Mouse (Mus musculus): Measurements from ENCODE around the gene Slc25a19. TPM values are rescaled to one million over a fixed set of nuclear protein-coding genes. Genes with fewer than 3 reads are reported as not detected.

The Slc25a19 gene
- polyA plus RNA-seq (2012; rRNA removed), result 144 and 172 TPM in 2 replicates

GRCm38 (mm10) chr11:115627705-115628464 is at the start of gene Slc25a19:
TSS of gene Slc25a19 (minus strand) at chr11:115628295.
- peak within 1 kb of the TSS; percentile 77 for H3K4me3 ChIP-seq (ENCODE audit: insufficient read depth, low read depth, low read length)
- H3K27ac ChIP-seq (ENCODE audit: insufficient read depth, low read depth, low read length), result peak within 1 kb of the TSS; percentile 57
- WGBS, result under 1% methylated on average over 47 of the region's 47 CpGs
- H3K27me3 ChIP-seq (replicated peaks; ENCODE audit: control insufficient read depth, insufficient read depth, low read length), result no peaks in the 10 kb centered on the region
- H3K4me1 ChIP-seq (ENCODE audit: control insufficient read depth, insufficient read depth, low read length), result peaks cover 13% of the 10 kb centered on the region; the same call in 1 of the 2 replicates
- peak; percentile 100 for DNase-seq
- TF ChIP-seq CTCF (conservative IDR thresholded peaks at IDR 0.05; ENCODE audit: insufficient read depth, insufficient read length, low read depth, low read length) (no peak), POLR2A (IDR thresholded peaks at IDR 0.05; ENCODE audit: low read depth, low read length) (peak; percentile 84)
- peaks cover 1% of the 10 kb centered on the region; the same call in 1 of the 2 replicates for H3K36me3 ChIP-seq (ENCODE audit: control insufficient read depth, insufficient read depth, low read length)

DNA sequence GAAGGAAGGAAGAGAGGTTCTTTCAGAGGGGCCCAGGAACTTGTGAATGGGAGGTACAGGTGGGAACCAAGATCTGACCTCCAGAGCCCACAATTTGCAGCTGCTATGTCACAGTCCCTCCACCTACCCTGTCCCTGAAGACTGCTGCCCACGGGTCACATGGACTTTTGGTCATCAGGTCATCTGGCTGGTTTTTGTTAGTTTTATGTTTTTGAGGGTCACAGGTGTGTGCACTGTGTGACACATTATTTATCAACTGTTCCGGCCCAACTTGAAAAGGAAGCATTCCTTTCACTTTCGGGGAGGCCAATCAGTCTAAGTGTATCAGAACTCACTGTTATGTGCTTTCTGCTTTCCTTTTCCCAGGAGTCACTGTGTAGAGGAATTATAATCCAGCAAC is 49.4 kb upstream of the Slc25a19 start:
- 71% methylated on average over 3 of the region's 3 CpGs for WGBS
- no peak overlapping the region for H3K27ac ChIP-seq (ENCODE audit: insufficient read depth, low read depth, low read length)

DNA sequence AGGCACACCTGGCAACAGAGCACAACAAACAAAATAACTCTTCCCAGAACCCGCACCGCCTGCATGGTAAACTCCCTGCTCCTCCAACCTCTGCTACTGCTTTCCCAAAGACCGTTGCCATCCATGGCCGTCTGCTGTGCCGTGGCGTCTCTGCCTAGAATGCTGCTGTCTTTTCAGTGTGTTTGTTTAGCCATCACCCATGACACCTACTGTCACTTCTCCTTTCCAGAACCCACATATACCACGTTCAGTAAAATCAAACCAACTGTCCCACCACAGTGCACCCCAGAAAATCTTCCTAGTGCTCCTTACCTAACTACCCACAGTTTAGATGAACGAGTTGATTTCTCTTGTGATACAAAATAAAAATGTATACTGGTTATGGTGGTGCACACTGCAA is 48.6 kb upstream of the Slc25a19 start:
- Histone ChIP-seq H3K36me3 (ENCODE audit: control insufficient read depth, insufficient read depth, low read length) (no peaks in the 10 kb centered on the region), H3K4me1 (ENCODE audit: control insufficient read depth, insufficient read depth, low read length) (peaks cover 11% of the 10 kb centered on the region; the same call in 1 of the 2 replicates), H3K27ac (ENCODE audit: insufficient read depth, low read depth, low read length) (no peak overlapping the region), H3K27me3 (replicated peaks; ENCODE audit: control insufficient read depth, insufficient read depth, low read length) (no peaks in the 10 kb centered on the region), H3K4me3 (ENCODE audit: insufficient read depth, low read depth, low read length) (no peak overlapping the region)
- DNase-seq, result no peak
- whole genome bisulfite sequencing, result 84% methylated on average over 8 of the region's 8 CpGs
- TF ChIP-seq POLR2A (IDR thresholded peaks at IDR 0.05; ENCODE audit: low read depth, low read length) (no peak), CTCF (conservative IDR thresholded peaks at IDR 0.05; ENCODE audit: insufficient read depth, insufficient read length, low read depth, low read length) (no peak)

More for the DNA sequence above, 49.4 kb upstream of the Slc25a19 start:
- Histone ChIP-seq H3K4me3 (ENCODE audit: insufficient read depth, low read depth, low read length) (no peak overlapping the region), H3K27me3 (replicated peaks; ENCODE audit: control insufficient read depth, insufficient read depth, low read length) (no peaks in the 10 kb centered on the region), H3K4me1 (ENCODE audit: control insufficient read depth, insufficient read depth, low read length) (peaks cover 8% of the 10 kb centered on the region; the same call in 1 of the 2 replicates), H3K36me3 (ENCODE audit: control insufficient read depth, insufficient read depth, low read length) (no peaks in the 10 kb centered on the region)
- DNase-seq, result no peak
- TF ChIP-seq POLR2A (IDR thresholded peaks at IDR 0.05; ENCODE audit: low read depth, low read length), result no peak

GRCm38 (mm10) chr11:115674235-115674865 is 46.3 kb upstream of the Slc25a19 start:
- no peak for TF ChIP-seq POLR2A (IDR thresholded peaks at IDR 0.05; ENCODE audit: low read depth, low read length)
- TF ChIP-seq CTCF (conservative IDR thresholded peaks at IDR 0.05; ENCODE audit: insufficient read depth, insufficient read length, low read depth, low read length), result no peak
- Histone ChIP-seq H3K27me3 (replicated peaks; ENCODE audit: control insufficient read depth, insufficient read depth, low read length) (no peaks in the 10 kb centered on the region), H3K4me1 (ENCODE audit: control insufficient read depth, insufficient read depth, low read length) (peaks cover 20% of the 10 kb centered on the region), H3K36me3 (ENCODE audit: control insufficient read depth, insufficient read depth, low read length) (no peaks in the 10 kb centered on the region), H3K27ac (ENCODE audit: insufficient read depth, low read depth, low read length) (no peak overlapping the region), H3K4me3 (ENCODE audit: insufficient read depth, low read depth, low read length) (no peak overlapping the region)
- no peak for DNase-seq
- WGBS, result 74% methylated on average over 9 of the region's 9 CpGs

DNA sequence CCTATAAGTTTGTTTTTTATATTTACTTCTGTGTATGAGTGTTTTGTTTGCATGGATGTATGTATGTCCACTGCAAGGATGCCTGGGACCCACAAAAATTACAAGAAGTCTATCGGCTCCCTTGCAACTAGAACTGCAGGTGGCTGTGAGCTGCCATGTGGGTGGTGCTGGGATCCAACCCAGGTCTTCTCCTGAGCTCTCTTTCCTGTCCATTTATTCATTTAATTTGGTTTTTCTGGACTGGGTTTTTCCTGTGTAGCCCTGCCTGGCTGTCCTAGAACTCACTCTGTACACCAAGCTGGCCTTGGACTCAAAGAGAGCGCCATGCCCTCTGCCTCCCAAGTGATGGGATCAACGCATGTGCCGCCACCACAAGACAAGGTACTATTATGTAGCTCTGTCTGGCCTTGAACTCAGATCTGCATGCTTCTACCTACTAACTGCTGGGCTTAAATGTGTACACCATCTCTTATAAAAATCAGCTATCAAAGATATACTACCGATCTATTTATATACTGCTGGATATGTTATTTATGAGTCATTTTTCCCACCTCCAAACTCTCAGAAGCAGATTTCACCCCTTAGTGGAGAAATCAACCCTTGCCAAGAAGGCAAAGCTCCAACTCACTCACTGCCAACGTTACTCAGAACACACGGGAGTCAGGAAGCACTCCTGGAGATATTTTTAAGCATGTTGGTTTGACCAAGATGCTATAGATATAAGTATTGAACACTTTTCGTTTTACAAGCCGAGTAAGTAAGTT is 45.6 kb upstream of the Slc25a19 start:
- TF ChIP-seq POLR2A (IDR thresholded peaks at IDR 0.05; ENCODE audit: low read depth, low read length), result no peak
- no peak for TF ChIP-seq CTCF (conservative IDR thresholded peaks at IDR 0.05; ENCODE audit: insufficient read depth, insufficient read length, low read depth, low read length)
- Histone ChIP-seq H3K27ac (ENCODE audit: insufficient read depth, low read depth, low read length) (no peak overlapping the region), H3K4me3 (ENCODE audit: insufficient read depth, low read depth, low read length) (no peak overlapping the region), H3K4me1 (ENCODE audit: control insufficient read depth, insufficient read depth, low read length) (peaks cover 20% of the 10 kb centered on the region), H3K36me3 (ENCODE audit: control insufficient read depth, insufficient read depth, low read length) (no peaks in the 10 kb centered on the region), H3K27me3 (replicated peaks; ENCODE audit: control insufficient read depth, insufficient read depth, low read length) (no peaks in the 10 kb centered on the region)
- 73% methylated on average over 9 of the region's 9 CpGs for WGBS
- DNase-seq, result no peak

GRCm38 (mm10) chr11:115672226-115672987 is 44.3 kb upstream of the Slc25a19 start:
- H3K36me3 ChIP-seq (ENCODE audit: control insufficient read depth, insufficient read depth, low read length), result no peaks in the 10 kb centered on the region
- H3K27ac ChIP-seq (ENCODE audit: insufficient read depth, low read depth, low read length), result no peak overlapping the region
- H3K4me1 ChIP-seq (ENCODE audit: control insufficient read depth, insufficient read depth, low read length), result peaks cover 20% of the 10 kb centered on the region
- 71% methylated on average over 7 of the region's 7 CpGs for WGBS
- TF ChIP-seq POLR2A (IDR thresholded peaks at IDR 0.05; ENCODE audit: low read depth, low read length), result no peak
- no peak for TF ChIP-seq CTCF (conservative IDR thresholded peaks at IDR 0.05; ENCODE audit: insufficient read depth, insufficient read length, low read depth, low read length)
- no peak overlapping the region for H3K4me3 ChIP-seq (ENCODE audit: insufficient read depth, low read depth, low read length)
- DNase-seq, result no peak
- H3K27me3 ChIP-seq (replicated peaks; ENCODE audit: control insufficient read depth, insufficient read depth, low read length), result no peaks in the 10 kb centered on the region

All from kidney, adult 2 months (tissue).